Mouse (Mus musculus) bone marrow macrophage, adult 2 months (primary cell): ENCODE data around the gene Gm10715.
"Not testable (repeated sequence)": the region's sequence is repeated elsewhere in the genome, so short reads cannot be mapped to it uniquely, and the experiment has no call there.

Source experiments
- CTCF ChIP-seq: IDR thresholded peaks from 2 replicates; pipeline ENCODE4 v1.5.1; 2012; ENCODE audit warnings: low read depth, mild to moderate bottlenecking, low read length, moderate library complexity
- POLR2A ChIP-seq: IDR thresholded peaks from 2 replicates; pipeline ENCODE4 v1.6.1; 2012; ENCODE audit warnings: mild to moderate bottlenecking, low read depth, low read length, borderline replicate concordance

DNA sequence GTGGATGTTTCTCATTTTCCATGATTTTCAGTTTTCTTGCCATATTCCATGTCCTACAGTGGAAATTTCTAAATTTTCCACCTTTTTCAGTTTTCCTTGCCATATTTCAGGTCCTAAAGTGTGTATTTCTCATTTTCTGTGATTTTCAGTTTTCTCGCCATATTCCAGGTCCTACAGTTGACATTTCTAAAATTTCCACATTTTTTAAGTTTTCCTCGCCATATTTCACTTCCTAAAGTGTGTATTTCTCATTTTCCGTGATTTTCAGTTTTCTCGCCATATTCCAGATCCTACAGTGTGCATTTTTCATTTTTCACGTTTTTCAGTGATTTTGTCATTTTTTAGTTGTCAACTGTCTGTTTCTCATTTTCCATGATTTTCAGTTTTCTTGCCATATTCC is 27.3 kb upstream of the Gm10715 start:
- TF ChIP-seq CTCF, POLR2A: not testable (repeated sequence)
